ENCODE assay signal across 17 mouse cellular contexts in the genomic region with DNA sequence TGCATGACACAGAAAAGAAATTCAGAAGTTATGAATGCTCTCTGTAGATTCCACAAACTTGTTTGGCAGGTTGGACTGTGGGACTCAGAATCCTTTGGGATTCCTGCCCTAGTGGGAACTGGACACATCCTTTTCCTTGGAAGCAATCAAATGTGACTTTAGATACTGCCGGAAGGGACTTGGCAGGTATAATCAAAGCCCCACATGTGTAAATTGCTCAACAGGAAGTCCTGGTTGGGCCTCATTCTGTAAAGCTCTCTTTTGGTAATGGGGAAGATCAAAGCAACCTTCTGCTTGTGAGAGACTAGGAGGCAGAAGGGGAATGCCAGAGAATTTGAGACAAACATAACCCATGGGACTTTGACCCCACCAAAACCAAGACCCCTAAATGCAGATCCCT. TPM values are rescaled to one million over a fixed set of nuclear protein-coding genes. Genes with fewer than 3 reads are reported as not detected.
DNase-seq lines count a peak whose midpoint lies in the region; ATAC-seq lines count a peak whose summit lies in the region.
"Had no signal": no experiment of that assay in that cellular context is flagged by ENCODE, and none has a peak within 500 bp of the region (broad histone marks: within the 10 kb centered on the region; RNA-seq: fewer than 3 reads in every experiment).

No protein-coding gene starts in this region.

- intact Hi-C loops in heart, postnatal 25 days (cut with DNase I): loop anchor here (5.0 kb wide), 1 partner anchor 66 kb away; no protein-coding TSS in a partner anchor

- ATAC-seq in granulocyte monocyte progenitor cell, adult 5-6 weeks (replicated peaks; ENCODE audit: poor library complexity, severe bottlenecking): no peak; the same call in 1 of the 2 replicates
- ATAC-seq: forebrain, embryonic 15.5 days; hindbrain, embryonic 16.5 days; intestine, embryonic 15.5 days had no signal

- peak; percentile 12 for DNase-seq in heart, adult 8-10 months (ENCODE audit: low spot score)
- DNase-seq in heart, postnatal 25 days (ENCODE audit: low spot score): no peak
- peak; percentile 9 for DNase-seq in thymus, postnatal 14 days
- no peak for DNase-seq in thymus, adult 18-20 months
- peak; percentile 75 for DNase-seq in fat pad, adult 2 months (ENCODE audit: extremely low read depth, low read depth, low spot score)
- peak; percentile 15 for DNase-seq in thymus, postnatal 25 days
- no peak for DNase-seq in spleen, postnatal 4 days (ENCODE audit: low spot score in 2 of 2)
- DNase-seq: adrenal gland, postnatal 14 days; cerebellum, adult 18-20 months; cerebellum, postnatal 10 days; embryo, embryonic 11 days; gastrocnemius, postnatal 36 days; heart, postnatal 4 days had no signal

RNA-seq across cellular contexts. Expression of a gene that starts 46.4 kb away (rescaled TPM):
- total RNA-seq in heart, adult 8-10 months (2022): 10 to 100 TPM; 39.1 to 46.5 (median 45.1) TPM
- 10 to 100 TPM; 40.6 to 41.6 TPM for total RNA-seq in heart, postnatal 25 days (2021)
- total RNA-seq in granulocyte monocyte progenitor cell, adult 5-6 weeks (2014; fragmentation: Nextera tagmentation): 6.5 and 8.6 TPM in 2 replicates
- total RNA-seq in granulocyte monocyte progenitor cell, adult 5-6 weeks (2017): 5.8 and 6.4 TPM in 2 replicates

Comparison
In these comparisons a context has a peak if more than half of its experiments do, and no peak if none do; other contexts are left out.
1. DNase-seq: peak in heart, adult 8-10 months (single experiment), thymus, postnatal 14 days (single experiment), fat pad, adult 2 months (single experiment) and thymus, postnatal 25 days (single experiment); none in heart, postnatal 25 days (single experiment), thymus, adult 18-20 months (0 of 2) and spleen, postnatal 4 days (0 of 2).
2. RNA of a gene that starts 46.4 kb away (total RNA-seq): 39.1 to 46.5 TPM in heart, adult 8-10 months and 40.6 to 41.6 TPM in heart, postnatal 25 days; 5.8 to 8.6 TPM in granulocyte monocyte progenitor cell, adult 5-6 weeks; every median in the first group is over 4 times any median in the second.